Mouse (Mus musculus): Measurements from ENCODE around the gene Gemin5.

DNA sequence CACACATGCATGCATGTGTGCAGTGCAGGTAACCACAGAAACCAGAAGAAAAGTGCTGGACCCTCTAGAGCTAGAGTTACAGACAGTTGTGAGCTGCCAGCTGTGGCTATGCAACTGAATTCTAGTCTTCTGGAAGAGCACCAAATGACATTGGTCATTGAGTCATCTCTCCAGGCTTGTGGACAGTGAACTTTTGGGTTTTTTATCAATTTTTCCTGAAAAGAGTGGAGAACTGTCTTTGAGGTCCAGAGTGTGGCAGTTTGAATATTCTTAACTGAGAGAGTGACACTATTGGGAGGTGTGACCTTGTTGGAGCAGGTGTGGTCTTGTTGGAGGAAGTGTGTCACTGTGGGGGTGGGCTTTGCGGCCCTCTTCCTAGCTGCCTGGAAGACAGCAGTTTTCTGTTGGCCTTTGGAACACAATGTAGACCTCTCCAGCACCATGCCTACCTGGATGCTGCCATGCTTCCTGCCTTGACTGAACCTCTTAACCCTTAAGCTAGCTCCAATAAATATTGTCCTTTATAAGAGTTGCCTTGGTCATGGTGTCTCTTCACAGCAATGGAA lies 42.1 kb upstream of the Gemin5 start:
- TF ChIP-seq CTCF (conservative IDR thresholded peaks at IDR 0.05; ENCODE audit: low read length) (no peak), POU5F1 (IDR thresholded peaks at IDR 0.05; ENCODE audit: borderline replicate concordance, low read length) (no peak), NANOG (IDR thresholded peaks at IDR 0.05; ENCODE audit: borderline replicate concordance, low read length) (no peak)

Measured in E14TG2a.4 (cell line).